13 mouse cellular contexts compared by ENCODE assay signal in the genomic region with DNA sequence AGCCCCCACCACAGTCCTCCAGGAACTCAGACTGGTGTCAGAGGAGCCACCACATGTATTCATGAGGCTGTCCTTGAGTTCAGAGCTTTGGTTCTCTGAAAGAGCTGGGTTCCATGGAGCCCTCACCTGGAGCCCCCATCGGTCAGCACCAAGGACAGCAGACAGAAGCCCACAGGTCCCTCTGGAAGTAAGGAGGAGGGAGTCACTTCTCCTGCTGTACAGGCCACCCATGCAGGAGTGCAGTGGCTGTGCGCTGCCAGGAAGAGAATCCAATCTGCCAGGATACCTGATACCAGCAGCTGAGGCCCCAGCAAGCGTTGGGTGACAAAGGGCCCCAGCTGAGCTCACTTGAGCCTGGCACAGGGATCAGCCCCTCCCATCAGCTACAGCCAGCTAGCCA.
A peak's percentile ranks its signal among the peaks of the same experiment; 100 is the strongest.
DNase-seq lines count a peak whose midpoint lies in the region; ATAC-seq and TF ChIP-seq lines count a peak whose summit lies in the region.
"Had no signal": no experiment of that assay in that cellular context is flagged by ENCODE, and none has a peak within 500 bp of the region (broad histone marks: within the 10 kb centered on the region; RNA-seq: fewer than 3 reads in every experiment).

No protein-coding gene starts in this region.

- WGBS in hindbrain, embryonic 11.5 days = 6% methylated on average over 3 of the region's 3 CpGs
- 12% methylated on average over 3 of the region's 3 CpGs for WGBS in hindbrain, embryonic 13.5 days
- WGBS in neural tube, embryonic 15.5 days = 12% methylated on average over 3 of the region's 3 CpGs
- WGBS in embryonic facial prominence, embryonic 10.5 days = 12% methylated on average over 3 of the region's 3 CpGs
- 10% methylated on average over 3 of the region's 3 CpGs for WGBS in forebrain, postnatal 0 days

- H3K36me3 ChIP-seq in hindbrain, embryonic 11.5 days (ENCODE audit: control insufficient read depth, insufficient read depth, low read length) = no peaks in the 10 kb centered on the region
- peaks cover 27% of the 10 kb centered on the region for H3K36me3 ChIP-seq in hindbrain, embryonic 13.5 days
- peaks cover 12% of the 10 kb centered on the region; the same call in 1 of the 2 replicates for H3K36me3 ChIP-seq in neural tube, embryonic 15.5 days
- H3K36me3 ChIP-seq in embryonic facial prominence, embryonic 10.5 days (replicated peaks) = no peaks in the 10 kb centered on the region
- H3K36me3 ChIP-seq in forebrain, postnatal 0 days (ENCODE audit: insufficient read depth) = peaks cover 13% of the 10 kb centered on the region
- H3K36me3 ChIP-seq: limb, embryonic 12.5 days; midbrain, embryonic 15.5 days had no signal

- DNase-seq in hindbrain, embryonic 11.5 days (ENCODE audit: low spot score) = peak; percentile 41
- DNase-seq in neural tube, embryonic 10.5 days (ENCODE audit: extremely low spot score, low spot score) = peak; percentile 24
- peak; percentile 70 for DNase-seq in embryonic facial prominence, embryonic 10.5 days (ENCODE audit: low spot score)
- peak; percentile 23 for DNase-seq in ovary, postnatal 36 days (ENCODE audit: low spot score)
- DNase-seq in forebrain, postnatal 0 days = no peak
- DNase-seq: cerebellum, postnatal 10 days; kidney, postnatal 25 days had no signal

- no peak overlapping the region for H3K4me2 ChIP-seq in hindbrain, embryonic 11.5 days (replicated peaks; ENCODE audit: low read depth, low read length)
- no peak overlapping the region for H3K4me2 ChIP-seq in hindbrain, embryonic 13.5 days
- H3K4me2 ChIP-seq in neural tube, embryonic 15.5 days = no peak overlapping the region
- no peak overlapping the region for H3K4me2 ChIP-seq in forebrain, postnatal 0 days (ENCODE audit: low read depth)
- H3K4me2 ChIP-seq: limb, embryonic 12.5 days; midbrain, embryonic 15.5 days had no signal

- no peak for ATAC-seq in hindbrain, embryonic 11.5 days (ENCODE audit: low FRiP score)
- ATAC-seq in hindbrain, embryonic 13.5 days (ENCODE audit: low FRiP score) = no peak
- no peak for ATAC-seq in neural tube, embryonic 15.5 days (ENCODE audit: low FRiP score)
- no peak; the same call in 1 of the 2 replicates for ATAC-seq in granulocyte monocyte progenitor cell, adult 5-6 weeks (replicated peaks; ENCODE audit: poor library complexity, severe bottlenecking)
- ATAC-seq in forebrain, postnatal 0 days = no peak
- ATAC-seq: lung, postnatal 0 days; midbrain, embryonic 15.5 days had no signal

- H3K4me1 ChIP-seq in hindbrain, embryonic 11.5 days (replicated peaks; ENCODE audit: control insufficient read depth, insufficient read depth, low read length) = no peaks in the 10 kb centered on the region
- 0 out of 2 replicates have a peak, but pooled peaks cover 10% of the 10 kb centered on the region for H3K4me1 ChIP-seq in hindbrain, embryonic 13.5 days (replicated peaks)
- H3K4me1 ChIP-seq in neural tube, embryonic 15.5 days = no peaks in the 10 kb centered on the region
- H3K4me1 ChIP-seq in embryonic facial prominence, embryonic 10.5 days = 0 out of 2 replicates have a peak, but pooled peaks cover 4% of the 10 kb centered on the region
- H3K4me1 ChIP-seq in forebrain, postnatal 0 days (ENCODE audit: insufficient read depth) = peaks cover 8% of the 10 kb centered on the region
- H3K4me1 ChIP-seq: limb, embryonic 12.5 days; midbrain, embryonic 15.5 days had no signal

- H3K4me3 ChIP-seq in hindbrain, embryonic 11.5 days (ENCODE audit: low read depth, low read length) = no peak overlapping the region
- no peak overlapping the region for H3K4me3 ChIP-seq in hindbrain, embryonic 13.5 days
- H3K4me3 ChIP-seq in neural tube, embryonic 15.5 days (replicated peaks) = no peak overlapping the region
- H3K4me3 ChIP-seq in embryonic facial prominence, embryonic 10.5 days = no peak overlapping the region
- no peak overlapping the region for H3K4me3 ChIP-seq in forebrain, postnatal 0 days (ENCODE audit: low read depth, low read length)
- H3K4me3 ChIP-seq: limb, embryonic 12.5 days; midbrain, embryonic 15.5 days had no signal

- H3K9ac ChIP-seq in hindbrain, embryonic 11.5 days (ENCODE audit: low read depth, low read length) = no peak overlapping the region
- no peak overlapping the region for H3K9ac ChIP-seq in hindbrain, embryonic 13.5 days
- no peak overlapping the region for H3K9ac ChIP-seq in neural tube, embryonic 15.5 days (replicated peaks)
- H3K9ac ChIP-seq in forebrain, postnatal 0 days = no peak overlapping the region
- H3K9ac ChIP-seq: limb, embryonic 12.5 days; midbrain, embryonic 15.5 days had no signal

- TF ChIP-seq CTCF in forebrain, postnatal 0 days (IDR thresholded peaks at IDR 0.05; ENCODE audit: low read depth) = no peak

- no peaks in the 10 kb centered on the region for H3K27me3 ChIP-seq in hindbrain, embryonic 11.5 days (ENCODE audit: control insufficient read depth, insufficient read depth, low read length)
- no peaks in the 10 kb centered on the region for H3K27me3 ChIP-seq in hindbrain, embryonic 13.5 days
- no peaks in the 10 kb centered on the region for H3K27me3 ChIP-seq in neural tube, embryonic 15.5 days (replicated peaks)
- no peaks in the 10 kb centered on the region for H3K27me3 ChIP-seq in embryonic facial prominence, embryonic 10.5 days (replicated peaks; ENCODE audit: low read depth, poor library complexity, severe bottlenecking)
- no peaks in the 10 kb centered on the region for H3K27me3 ChIP-seq in forebrain, postnatal 0 days (ENCODE audit: insufficient read depth, low read length)
- H3K27me3 ChIP-seq: limb, embryonic 12.5 days; midbrain, embryonic 15.5 days had no signal

- H3K27ac ChIP-seq in hindbrain, embryonic 11.5 days (ENCODE audit: low read depth, low read length) = no peak overlapping the region
- H3K27ac ChIP-seq in hindbrain, embryonic 13.5 days = no peak overlapping the region
- H3K27ac ChIP-seq in neural tube, embryonic 15.5 days (replicated peaks) = no peak overlapping the region
- H3K27ac ChIP-seq in embryonic facial prominence, embryonic 10.5 days (replicated peaks) = no peak overlapping the region
- H3K27ac ChIP-seq in forebrain, postnatal 0 days (ENCODE audit: low read depth, low read length) = no peak overlapping the region
- H3K27ac ChIP-seq: limb, embryonic 12.5 days; midbrain, embryonic 15.5 days had no signal

- H3K9me3 ChIP-seq in hindbrain, embryonic 11.5 days (ENCODE audit: control insufficient read depth, low read length) = no peaks in the 10 kb centered on the region
- no peaks in the 10 kb centered on the region for H3K9me3 ChIP-seq in hindbrain, embryonic 13.5 days
- no peaks in the 10 kb centered on the region for H3K9me3 ChIP-seq in neural tube, embryonic 15.5 days (replicated peaks)
- no peaks in the 10 kb centered on the region for H3K9me3 ChIP-seq in embryonic facial prominence, embryonic 10.5 days
- no peaks in the 10 kb centered on the region for H3K9me3 ChIP-seq in forebrain, postnatal 0 days (ENCODE audit: low read length)
- H3K9me3 ChIP-seq: limb, embryonic 12.5 days; midbrain, embryonic 15.5 days had no signal
